29 mouse cellular contexts compared by ENCODE assay signal in the genomic region with DNA sequence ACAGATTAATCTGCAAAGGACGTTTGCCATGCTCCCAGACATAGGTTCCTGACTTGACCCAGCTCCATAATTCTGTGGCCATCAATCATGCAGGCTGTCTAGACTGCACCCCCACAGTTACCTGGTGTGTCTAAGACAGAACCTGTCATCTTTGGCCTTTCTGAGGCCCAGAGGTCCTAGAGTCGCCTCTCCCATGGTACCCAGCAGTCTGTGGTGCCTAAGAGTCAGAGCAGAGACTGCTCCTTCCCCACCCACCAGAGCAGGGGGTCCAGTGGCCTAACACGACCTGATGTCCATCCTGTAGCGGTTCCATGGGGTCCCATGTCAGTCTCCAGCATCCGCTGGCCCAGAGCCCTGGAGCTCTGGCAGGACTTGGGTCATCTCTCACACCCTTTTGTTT. TPM values are rescaled to one million over a fixed set of nuclear protein-coding genes. Genes with fewer than 3 reads are reported as not detected.
A peak's percentile ranks its signal among the peaks of the same experiment; 100 is the strongest.
DNase-seq lines count a peak whose midpoint lies in the region; ATAC-seq lines count a peak whose summit lies in the region.
"Had no signal": no experiment of that assay in that cellular context is flagged by ENCODE, and none has a peak within 500 bp of the region (broad histone marks: within the 10 kb centered on the region; RNA-seq: fewer than 3 reads in every experiment).

No protein-coding gene starts in this region.

- H3K4me3 ChIP-seq in embryonic facial prominence, embryonic 11.5 days (ENCODE audit: low read depth, low read length), result no peak overlapping the region
- no peak overlapping the region for H3K4me3 ChIP-seq in embryonic facial prominence, embryonic 10.5 days
- no peak overlapping the region for H3K4me3 ChIP-seq in liver, embryonic 12.5 days
- H3K4me3 ChIP-seq in midbrain, embryonic 15.5 days, result no peak overlapping the region
- H3K4me3 ChIP-seq in midbrain, embryonic 16.5 days (ENCODE audit: low read depth, low read length), result no peak overlapping the region
- no peak overlapping the region for H3K4me3 ChIP-seq in hindbrain, embryonic 16.5 days (ENCODE audit: low read length)
- H3K4me3 ChIP-seq: forebrain, embryonic 10.5 days; heart, embryonic 12.5 days; layer of hippocampus, adult 2 months; limb, embryonic 13.5 days; midbrain, embryonic 10.5 days; myocyte; neural tube, embryonic 13.5 days; stomach, embryonic 15.5 days had no signal

- WGBS in embryonic facial prominence, embryonic 11.5 days, result 82% methylated on average over 5 of the region's 5 CpGs
- 75% methylated on average over 5 of the region's 5 CpGs for WGBS in embryonic facial prominence, embryonic 10.5 days
- WGBS in liver, embryonic 12.5 days (ENCODE audit: insufficient replicate concordance), result 70% methylated on average over 5 of the region's 5 CpGs
- 76% methylated on average over 5 of the region's 5 CpGs for WGBS in midbrain, embryonic 15.5 days
- WGBS in midbrain, embryonic 16.5 days, result 83% methylated on average over 5 of the region's 5 CpGs
- WGBS in hindbrain, embryonic 16.5 days, result 69% methylated on average over 5 of the region's 5 CpGs

- H3K36me3 ChIP-seq in embryonic facial prominence, embryonic 11.5 days (replicated peaks; ENCODE audit: control insufficient read depth, insufficient read depth, low read depth, low read length), result no peaks in the 10 kb centered on the region; the same call in 1 of the 2 replicates
- peaks cover 51% of the 10 kb centered on the region for H3K36me3 ChIP-seq in embryonic facial prominence, embryonic 10.5 days (replicated peaks)
- peaks cover 36% of the 10 kb centered on the region for H3K36me3 ChIP-seq in liver, embryonic 12.5 days
- no peaks in the 10 kb centered on the region for H3K36me3 ChIP-seq in midbrain, embryonic 15.5 days (replicated peaks)
- H3K36me3 ChIP-seq in midbrain, embryonic 16.5 days (ENCODE audit: control insufficient read depth, insufficient read depth, low read length), result no peaks in the 10 kb centered on the region
- H3K36me3 ChIP-seq in hindbrain, embryonic 16.5 days (ENCODE audit: control insufficient read depth, insufficient read depth, low read length), result no peaks in the 10 kb centered on the region

- H3K27ac ChIP-seq in embryonic facial prominence, embryonic 11.5 days (replicated peaks; ENCODE audit: low read depth, low read length), result no peak overlapping the region
- H3K27ac ChIP-seq in embryonic facial prominence, embryonic 10.5 days (replicated peaks), result no peak overlapping the region
- no peak overlapping the region for H3K27ac ChIP-seq in liver, embryonic 12.5 days
- no peak overlapping the region for H3K27ac ChIP-seq in midbrain, embryonic 15.5 days
- no peak overlapping the region for H3K27ac ChIP-seq in midbrain, embryonic 16.5 days (ENCODE audit: low read length)
- H3K27ac ChIP-seq in hindbrain, embryonic 16.5 days (ENCODE audit: low read depth, low read length), result no peak overlapping the region
- H3K27ac ChIP-seq: forebrain, embryonic 10.5 days; layer of hippocampus, adult 2 months; limb, embryonic 13.5 days; macrophage; midbrain, embryonic 10.5 days; neural tube, embryonic 13.5 days; stomach, embryonic 15.5 days had no signal

- DNase-seq in embryonic facial prominence, embryonic 11.5 days (ENCODE audit: low spot score), result no peak
- no peak for DNase-seq in embryonic facial prominence, embryonic 10.5 days (ENCODE audit: low spot score)
- no peak for DNase-seq in liver
- DNase-seq: adrenal gland, postnatal 10 days; cerebellum, adult 8-10 months; gastrocnemius, postnatal 25 days; heart, adult 18-20 months; heart, postnatal 10 days; kidney, adult 2 months; kidney, postnatal 14 days; layer of hippocampus, postnatal 36 days; retina, postnatal 1 day; thymus, adult 18-20 months; thymus, postnatal 36 days had no signal

- no peaks in the 10 kb centered on the region for H3K4me1 ChIP-seq in embryonic facial prominence, embryonic 11.5 days (ENCODE audit: control insufficient read depth, insufficient read depth, low read length)
- no peaks in the 10 kb centered on the region for H3K4me1 ChIP-seq in embryonic facial prominence, embryonic 10.5 days
- H3K4me1 ChIP-seq in liver, embryonic 12.5 days, result no peaks in the 10 kb centered on the region
- no peaks in the 10 kb centered on the region for H3K4me1 ChIP-seq in midbrain, embryonic 15.5 days
- H3K4me1 ChIP-seq in midbrain, embryonic 16.5 days (ENCODE audit: control insufficient read depth, insufficient read depth, low read length), result no peaks in the 10 kb centered on the region
- no peaks in the 10 kb centered on the region for H3K4me1 ChIP-seq in hindbrain, embryonic 16.5 days (ENCODE audit: control insufficient read depth, insufficient read depth, low read depth, low read length)
- H3K4me1 ChIP-seq: forebrain, embryonic 10.5 days; heart, embryonic 12.5 days; limb, embryonic 13.5 days; midbrain, embryonic 10.5 days; neural tube, embryonic 13.5 days; stomach, embryonic 15.5 days had no signal

- H3K9ac ChIP-seq in embryonic facial prominence, embryonic 11.5 days (replicated peaks; ENCODE audit: low read length), result no peak overlapping the region
- no peak overlapping the region for H3K9ac ChIP-seq in liver, embryonic 12.5 days
- H3K9ac ChIP-seq in midbrain, embryonic 15.5 days, result no peak overlapping the region
- no peak overlapping the region for H3K9ac ChIP-seq in midbrain, embryonic 16.5 days (ENCODE audit: low read depth, low read length)
- no peak overlapping the region for H3K9ac ChIP-seq in hindbrain, embryonic 16.5 days (ENCODE audit: low read depth, low read length)
- H3K9ac ChIP-seq: heart, embryonic 12.5 days; limb, embryonic 13.5 days; neural tube, embryonic 13.5 days; stomach, embryonic 15.5 days had no signal

- H3K4me2 ChIP-seq in embryonic facial prominence, embryonic 11.5 days (ENCODE audit: low read depth, low read length), result no peak overlapping the region
- no peak overlapping the region for H3K4me2 ChIP-seq in liver, embryonic 12.5 days
- no peak overlapping the region for H3K4me2 ChIP-seq in midbrain, embryonic 15.5 days
- H3K4me2 ChIP-seq in midbrain, embryonic 16.5 days (ENCODE audit: low read length), result no peak overlapping the region
- H3K4me2 ChIP-seq in hindbrain, embryonic 16.5 days (ENCODE audit: low read length), result no peak overlapping the region
- H3K4me2 ChIP-seq: heart, embryonic 12.5 days; limb, embryonic 13.5 days; neural tube, embryonic 13.5 days; stomach, embryonic 15.5 days had no signal

- no peaks in the 10 kb centered on the region for H3K27me3 ChIP-seq in embryonic facial prominence, embryonic 11.5 days (ENCODE audit: control insufficient read depth, insufficient read depth, low read length)
- no peaks in the 10 kb centered on the region for H3K27me3 ChIP-seq in embryonic facial prominence, embryonic 10.5 days (replicated peaks; ENCODE audit: low read depth, poor library complexity, severe bottlenecking)
- no peaks in the 10 kb centered on the region for H3K27me3 ChIP-seq in liver, embryonic 12.5 days (replicated peaks)
- H3K27me3 ChIP-seq in midbrain, embryonic 15.5 days (replicated peaks), result no peaks in the 10 kb centered on the region
- no peaks in the 10 kb centered on the region for H3K27me3 ChIP-seq in midbrain, embryonic 16.5 days (ENCODE audit: control insufficient read depth, insufficient read depth, low read depth, low read length)
- no peaks in the 10 kb centered on the region for H3K27me3 ChIP-seq in hindbrain, embryonic 16.5 days (replicated peaks; ENCODE audit: control insufficient read depth, insufficient read depth, low read length)
- H3K27me3 ChIP-seq: heart, embryonic 12.5 days; limb, embryonic 13.5 days; neural tube, embryonic 13.5 days; stomach, embryonic 15.5 days had no signal

- ATAC-seq in embryonic facial prominence, embryonic 11.5 days (replicated peaks; ENCODE audit: insufficient number of reproducible peaks, low FRiP score, low TSS enrichment, low read depth), result 0 out of 2 replicates have a peak, but pooled peaks have one; percentile 21
- ATAC-seq in liver, embryonic 12.5 days, result 0 out of 2 replicates have a peak, but pooled peaks have one; percentile 35
- 0 out of 2 replicates have a peak, but pooled peaks have one; percentile 33 for ATAC-seq in midbrain, embryonic 15.5 days (replicated peaks)
- ATAC-seq in midbrain, embryonic 16.5 days, result no peak
- no peak for ATAC-seq in hindbrain, embryonic 16.5 days

- H3K9me3 ChIP-seq in embryonic facial prominence, embryonic 11.5 days (replicated peaks; ENCODE audit: control insufficient read depth, low read length), result no peaks in the 10 kb centered on the region
- H3K9me3 ChIP-seq in embryonic facial prominence, embryonic 10.5 days, result no peaks in the 10 kb centered on the region
- H3K9me3 ChIP-seq in liver, embryonic 12.5 days (replicated peaks), result no peaks in the 10 kb centered on the region
- H3K9me3 ChIP-seq in midbrain, embryonic 15.5 days, result no peaks in the 10 kb centered on the region
- H3K9me3 ChIP-seq in midbrain, embryonic 16.5 days (replicated peaks; ENCODE audit: control insufficient read depth, low read length, poor library complexity, severe bottlenecking), result no peaks in the 10 kb centered on the region
- no peaks in the 10 kb centered on the region for H3K9me3 ChIP-seq in hindbrain, embryonic 16.5 days (ENCODE audit: control insufficient read depth, low read length)
- H3K9me3 ChIP-seq: forebrain, embryonic 10.5 days; heart, embryonic 12.5 days; limb, embryonic 13.5 days; midbrain, embryonic 10.5 days; neural tube, embryonic 13.5 days; stomach, embryonic 15.5 days had no signal

RNA-seq across cellular contexts. Expression of gene Cyp2c55, which starts 34.2 kb away (rescaled TPM):
- polyA plus RNA-seq in embryonic facial prominence, embryonic 11.5 days (2014; fragmentation: Nextera tagmentation; extraction: Ambion mirVana), result not detected in 2 replicates
- polyA plus RNA-seq in embryonic facial prominence, embryonic 10.5 days (2016; fragmentation: Nextera tagmentation; extraction: Ambion mirVana), result not detected in 2 replicates
- not detected in 2 replicates for polyA plus RNA-seq in liver, embryonic 12.5 days (2016; fragmentation: Nextera tagmentation; extraction: Ambion mirVana)
- polyA plus RNA-seq in midbrain, embryonic 15.5 days (2015; fragmentation: Nextera tagmentation; extraction: Ambion mirVana), result not detected in 2 replicates
- 0.11 TPM in 1 of 2 replicates, not detected in the other for polyA plus RNA-seq in midbrain, embryonic 16.5 days (2015; fragmentation: Nextera tagmentation; extraction: Ambion mirVana)
- polyA plus RNA-seq in hindbrain, embryonic 16.5 days (2015; fragmentation: Nextera tagmentation; extraction: Ambion mirVana), result 0.07 and 0.08 TPM in 2 replicates
- polyA plus RNA-seq: forebrain, embryonic 10.5 days; heart, embryonic 12.5 days; hindbrain, embryonic 11.5 days; limb, embryonic 13.5 days; liver, embryonic 16.5 days; macrophage; midbrain, embryonic 10.5 days; myocyte; neural tube, embryonic 13.5 days had no signal

RNA-seq across cellular contexts. Expression of gene Hells, which starts 41.9 kb away (rescaled TPM):
- polyA plus RNA-seq in embryonic facial prominence, embryonic 11.5 days (2014; fragmentation: Nextera tagmentation; extraction: Ambion mirVana), result 78.2 and 97.2 TPM in 2 replicates
- 92.5 and 92.9 TPM in 2 replicates for polyA plus RNA-seq in embryonic facial prominence, embryonic 10.5 days (2016; fragmentation: Nextera tagmentation; extraction: Ambion mirVana)
- polyA plus RNA-seq in liver, embryonic 12.5 days (2016; fragmentation: Nextera tagmentation; extraction: Ambion mirVana), result 44.5 and 45.8 TPM in 2 replicates
- polyA plus RNA-seq in midbrain, embryonic 15.5 days (2015; fragmentation: Nextera tagmentation; extraction: Ambion mirVana), result 6.1 and 9.4 TPM in 2 replicates
- 7.3 and 10.1 TPM in 2 replicates for polyA plus RNA-seq in midbrain, embryonic 16.5 days (2015; fragmentation: Nextera tagmentation; extraction: Ambion mirVana)
- polyA plus RNA-seq in hindbrain, embryonic 16.5 days (2015; fragmentation: Nextera tagmentation; extraction: Ambion mirVana), result 6.9 and 9.8 TPM in 2 replicates

Comparison
In these comparisons a context has a peak if more than half of its experiments do, and no peak if none do; other contexts are left out.
1. ATAC-seq: peak in embryonic facial prominence, embryonic 11.5 days (single experiment), liver, embryonic 12.5 days (single experiment) and midbrain, embryonic 15.5 days (single experiment); none in midbrain, embryonic 16.5 days (single experiment) and hindbrain, embryonic 16.5 days (single experiment).